Mouse (Mus musculus) stomach, postnatal 0 days (tissue): ENCODE measurements around the gene Ppp1ca. TPM values are rescaled to one million over a fixed set of nuclear protein-coding genes. Genes with fewer than 3 reads are reported as not detected.

Experiments used
- ATAC-seq: fragments of 200-750 bp; cut with Nextera tagmentation; 2 replicates; pipeline ENCODE4 v1.8.0; 2017; ENCODE audit not compliant: low FRiP score, low TSS enrichment
- DNase-seq: peaks from one replicate; pipeline ENCODE4 v3.0.0-alpha.2; 2016; ENCODE audit warnings: low spot score
- H3K27ac ChIP-seq: fragments of 300-500 bp; sonication (generic); replicated peaks from 2 replicates; pipeline ENCODE4 v1.5.1; 2014; ENCODE audit warnings: mild to moderate bottlenecking, control low read depth
- H3K27me3 ChIP-seq: fragments of 300-500 bp; sonication (generic); 2 replicates; pipeline ENCODE4 v1.6.1; 2014; ENCODE audit warnings: low read length; ENCODE audit not compliant: control insufficient read depth, insufficient read depth
- H3K36me3 ChIP-seq: fragments of 300-500 bp; sonication (generic); 2 replicates; pipeline ENCODE4 v1.6.1; 2014; ENCODE audit warnings: low read length, mixed read lengths; ENCODE audit not compliant: control insufficient read depth, insufficient read depth
- H3K4me1 ChIP-seq: fragments of 300-500 bp; sonication (generic); replicated peaks from 2 replicates; pipeline ENCODE4 v1.6.1; 2014; ENCODE audit warnings: antibody characterized with exemption; ENCODE audit not compliant: control insufficient read depth, insufficient read depth
- H3K4me2 ChIP-seq: fragments of 300-500 bp; sonication (generic); replicated peaks from 2 replicates; pipeline ENCODE4 v1.6.1; 2014; ENCODE audit warnings: low read depth, mild to moderate bottlenecking, control low read depth, moderate library complexity
- H3K4me3 ChIP-seq: fragments of 300-500 bp; sonication (generic); 2 replicates; pipeline ENCODE4 v1.5.1; 2014; ENCODE audit warnings: low read depth, low read length, control low read depth
- H3K9ac ChIP-seq: fragments of 300-500 bp; sonication (generic); 2 replicates; pipeline ENCODE4 v1.6.1; 2014; ENCODE audit warnings: mild to moderate bottlenecking, low read length, control low read depth, mixed read lengths
- H3K9me3 ChIP-seq: fragments of 300-500 bp; sonication (generic); 2 replicates; pipeline ENCODE4 v1.6.1; 2016; ENCODE audit warnings: low read length; ENCODE audit not compliant: control insufficient read depth
- CTCF ChIP-seq: IDR thresholded peaks from 2 replicates; pipeline ENCODE4 v1.5.1; 2016; ENCODE audit warnings: antibody characterized with exemption, low read depth, mild to moderate bottlenecking, moderate library complexity
- EP300 ChIP-seq: optimal IDR thresholded peaks from 2 replicates; pipeline ENCODE3; 2016; ENCODE audit warnings: antibody characterized with exemption
- WGBS: fragments of 180-500 bp; shearing (Covaris S2); extraction: QIAGEN DNeasy Blood & Tissue Kit; methylation state at CpG from one replicate; pipeline ENCODE4 v1.1.7; 2014; 5-methylcytosine and 5-hydroxymethylcytosine counted together
- polyA plus RNA-seq: library from polyadenylated mRNA; unstranded; fragments of >200 nt; fragmentation: Nextera tagmentation; extraction: Ambion mirVana; gene quantifications from 2 replicates; pipeline ENCODE4 v1.2.1, GENCODE M21; 2015

The Ppp1ca gene
- polyA plus RNA-seq, 1 experiment from 2014 or later = 497 TPM

GRCm38 (mm10) chr19:4227894-4228678 lies 36.2 kb downstream of the Ppp1ca start:
- ATAC-seq = peak; percentile 17; the same call in 1 of the 2 replicates
- WGBS = 12% methylated on average over 8 of the region's 8 CpGs
- peaks cover 3% of the 10 kb centered on the region; the same call in 1 of the 2 replicates for H3K4me1 ChIP-seq
- TF ChIP-seq EP300 (no peak), CTCF (peak; percentile 98)
- H3K9ac ChIP-seq = no peak overlapping the region
- DNase-seq = peak; percentile 77
- no peak overlapping the region for H3K4me3 ChIP-seq
- H3K36me3 ChIP-seq = no peaks in the 10 kb centered on the region
- H3K27me3 ChIP-seq = no peaks in the 10 kb centered on the region
- H3K27ac ChIP-seq = no peak overlapping the region
- no peak overlapping the region for H3K4me2 ChIP-seq
- H3K9me3 ChIP-seq = no peaks in the 10 kb centered on the region

- H3K4me2 ChIP-seq = peak overlapping the region; percentile 0; the same call in 1 of the 2 replicates
- WGBS = 61% methylated on average over 4 of the region's 4 CpGs
Observed at GRCm38 (mm10) chr19:4228891-4229290, 37.0 kb downstream of the Ppp1ca start.

GRCm38 (mm10) chr19:4229451-4230076 lies 37.7 kb downstream of the Ppp1ca start:
- Histone ChIP-seq H3K4me2 (no peak overlapping the region), H3K4me3 (no peak overlapping the region), H3K27ac (0 out of 2 replicates have a peak overlapping the region, but pooled peaks have one; percentile 24), H3K36me3 (no peaks in the 10 kb centered on the region), H3K27me3 (no peaks in the 10 kb centered on the region), H3K9me3 (no peaks in the 10 kb centered on the region), H3K9ac (peak overlapping the region; percentile 27), H3K4me1 (peaks cover 3% of the 10 kb centered on the region; the same call in 1 of the 2 replicates)
- 30% methylated on average over 9 of the region's 9 CpGs for WGBS
- DNase-seq (peak; percentile 68), ATAC-seq (peak; percentile 10)
- TF ChIP-seq EP300 (no peak), CTCF (no peak)

More at GRCm38 (mm10) chr19:4228891-4229290, 37.0 kb downstream of the Ppp1ca start:
- peaks cover 3% of the 10 kb centered on the region; the same call in 1 of the 2 replicates for H3K4me1 ChIP-seq
- H3K9me3 ChIP-seq = no peaks in the 10 kb centered on the region
- ATAC-seq = no peak
- no peak overlapping the region for H3K4me3 ChIP-seq
- TF ChIP-seq CTCF (no peak), EP300 (no peak)
- H3K27me3 ChIP-seq = no peaks in the 10 kb centered on the region
- no peak overlapping the region for H3K27ac ChIP-seq
- no peak overlapping the region for H3K9ac ChIP-seq
- H3K36me3 ChIP-seq = no peaks in the 10 kb centered on the region
- DNase-seq = no peak

- no peaks in the 10 kb centered on the region for H3K36me3 ChIP-seq
- H3K4me3 ChIP-seq = no peak overlapping the region
- no peak for ATAC-seq
- H3K27me3 ChIP-seq = no peaks in the 10 kb centered on the region
- TF ChIP-seq CTCF = no peak
- TF ChIP-seq EP300 = no peak
- 74% methylated on average over 8 of the region's 8 CpGs for WGBS
- DNase-seq = no peak
- H3K9me3 ChIP-seq = no peaks in the 10 kb centered on the region
- H3K27ac ChIP-seq = 0 out of 2 replicates have a peak overlapping the region, but pooled peaks have one; percentile 30
- H3K4me1 ChIP-seq = peaks cover 3% of the 10 kb centered on the region; the same call in 1 of the 2 replicates
- no peak overlapping the region for H3K4me2 ChIP-seq
- H3K9ac ChIP-seq = no peak overlapping the region
Observed at GRCm38 (mm10) chr19:4230415-4230814, 38.5 kb downstream of the Ppp1ca start.

GRCm38 (mm10) chr19:4231253-4232185 lies 39.7 kb downstream of the Ppp1ca start, which contains the start of gene Pold4:
Gene Pold4 (plus strand): TSS chr19:4231899.
- Histone ChIP-seq H3K27me3 (no peaks in the 10 kb centered on the region), H3K9ac (peak within 1 kb of the TSS; percentile 66), H3K27ac (peak within 1 kb of the TSS; percentile 87), H3K4me2 (peak within 1 kb of the TSS; percentile 69), H3K4me1 (peaks cover 3% of the 10 kb centered on the region; the same call in 1 of the 2 replicates), H3K4me3 (peak within 1 kb of the TSS; percentile 47), H3K36me3 (no peaks in the 10 kb centered on the region), H3K9me3 (no peaks in the 10 kb centered on the region)
- peak; percentile 86 for ATAC-seq
- TF ChIP-seq CTCF = no peak
- TF ChIP-seq EP300 = no peak
- peak; percentile 95 for DNase-seq
- 9% methylated on average over 26 of the region's 26 CpGs for WGBS
